Mouse (Mus musculus) MEL (cell line): ENCODE data around the gene Prickle1.

ENCODE experiments used
- EP300 ChIP-seq, 2 experiments: IDR thresholded peaks; 2 replicates each; pipeline ENCODE4 v1.6.1; 2011; ENCODE audit warnings: improper control_type of control experiment in 2 of 2, low read length in 2 of 2, low read depth in 1 of 2, mild to moderate bottlenecking in 1 of 2
- ETS1 ChIP-seq: IDR thresholded peaks from 2 replicates; pipeline ENCODE4 v1.6.1; 2012; ENCODE audit warnings: low read depth, mild to moderate bottlenecking, inconsistent platforms, low read length, improper control_type of control experiment, moderate library complexity
- MXI1 ChIP-seq: IDR thresholded peaks from 2 replicates; pipeline ENCODE4 v1.6.1; 2011; ENCODE audit warnings: mild to moderate bottlenecking, low read depth, low read length, improper control_type of control experiment

GRCm38 (mm10) chr15:93568911-93569310, 26.8 kb downstream of the Prickle1 start:
- no peak for TF ChIP-seq MXI1
- no peak for TF ChIP-seq EP300 (IDR thresholded peaks at IDR 0.05; ENCODE audit: low read depth in 1 of 2, low read length in 2 of 2)
- TF ChIP-seq ETS1, result no peak
